Mouse (Mus musculus) telencephalon, adult 2 months (tissue): ENCODE measurements around the gene Ppp2r2d.

Experiments used
- DNase-seq: peaks from one replicate; pipeline ENCODE4 v3.0.0-alpha.2; 2011; ENCODE audit warnings: low read depth, low spot score

Gene Ppp2r2d

GRCm38 (mm10) chr7:138856670-138857069 is 10.8 kb downstream of the Ppp2r2d start:
- no peak for DNase-seq

GRCm38 (mm10) chr7:138863950-138864572 is 18.2 kb downstream of the Ppp2r2d start:
- DNase-seq, result no peak

- no peak for DNase-seq
These were observed 18.9 kb downstream of the Ppp2r2d start for GRCm38 (mm10) chr7:138864776-138865175.

- no peak for DNase-seq
These were observed 21.4 kb downstream of the Ppp2r2d start for GRCm38 (mm10) chr7:138867286-138867685.

- no peak for DNase-seq
These were observed 22.4 kb downstream of the Ppp2r2d start for GRCm38 (mm10) chr7:138868316-138868715.

- DNase-seq, result no peak
These were observed 27.1 kb downstream of the Ppp2r2d start for GRCm38 (mm10) chr7:138872956-138873355.

GRCm38 (mm10) chr7:138875031-138875430 is 29.2 kb downstream of the Ppp2r2d start:
- DNase-seq, result peak; percentile 22

GRCm38 (mm10) chr7:138883724-138884123 is 37.8 kb downstream of the Ppp2r2d start:
- no peak for DNase-seq

GRCm38 (mm10) chr7:138885365-138886289 is 39.7 kb downstream of the Ppp2r2d start:
- no peak for DNase-seq

- no peak for DNase-seq
These were observed 52.2 kb downstream of the Ppp2r2d start for GRCm38 (mm10) chr7:138898122-138898521.

- no peak for DNase-seq
These were observed 52.9 kb downstream of the Ppp2r2d start for GRCm38 (mm10) chr7:138898743-138899142.

- DNase-seq, result no peak
These were observed 58.1 kb downstream of the Ppp2r2d start for GRCm38 (mm10) chr7:138903886-138904435.

- no peak for DNase-seq
These were observed 60.6 kb downstream of the Ppp2r2d start for GRCm38 (mm10) chr7:138906441-138906840.

GRCm38 (mm10) chr7:138907043-138907442 is 61.2 kb downstream of the Ppp2r2d start:
- DNase-seq, result peak; percentile 39

- no peak for DNase-seq
These were observed 62.1 kb downstream of the Ppp2r2d start for GRCm38 (mm10) chr7:138907976-138908375.

GRCm38 (mm10) chr7:138908768-138909276 is 62.9 kb downstream of the Ppp2r2d start:
- no peak for DNase-seq

- DNase-seq, result peak; percentile 70
These were observed 63.7 kb downstream of the Ppp2r2d start, which contains the start of gene Bnip3 for GRCm38 (mm10) chr7:138909277-138910192. Bnip3 (minus strand) TSS chr7:138909519.

- no peak for DNase-seq
These were observed 64.3 kb downstream of the Ppp2r2d start for GRCm38 (mm10) chr7:138910193-138910562.

GRCm38 (mm10) chr7:138913616-138914015 is 67.7 kb downstream of the Ppp2r2d start:
- no peak for DNase-seq

- no peak for DNase-seq
These were observed 73.5 kb downstream of the Ppp2r2d start for GRCm38 (mm10) chr7:138919156-138919944.
